Mouse (Mus musculus): Measurements from ENCODE around the gene Mreg. TPM values are rescaled to one million over a fixed set of nuclear protein-coding genes. Genes with fewer than 3 reads are reported as not detected.

Gene Mreg
- total and polyA plus RNA-seq, 2 experiments from 2014 or later: 2.3 to 2.4 TPM

DNA sequence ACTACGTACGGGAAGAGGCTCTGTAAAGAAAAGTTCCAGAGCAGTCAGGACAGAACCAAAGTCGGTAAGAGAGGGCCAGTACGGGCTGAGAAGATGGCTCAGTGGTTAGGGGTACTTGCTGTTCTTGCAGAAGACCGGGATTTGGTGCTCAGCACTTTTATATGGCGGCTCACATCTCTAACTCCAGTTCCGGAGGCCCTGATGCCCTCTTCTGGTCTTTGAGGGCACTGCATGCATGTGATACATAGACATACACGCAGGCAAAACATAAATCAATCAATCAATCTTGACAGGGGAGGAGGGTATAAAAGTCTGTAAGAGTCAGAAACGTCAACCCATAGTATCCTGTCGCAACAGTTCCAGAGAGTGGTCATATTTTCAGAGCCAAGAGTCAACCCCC lies 45.1 kb downstream of the Mreg start:
- ATAC-seq (ENCODE audit: low FRiP score) (no peak), DNase-seq (ENCODE audit: low spot score) (no peak)
- H3K4me3 ChIP-seq (ENCODE audit: low read depth, low read length): no peak overlapping the region
- H3K9ac ChIP-seq (replicated peaks; ENCODE audit: low read length, poor library complexity, severe bottlenecking): no peak overlapping the region
- H3K36me3 ChIP-seq (ENCODE audit: insufficient read depth, low read length): no peaks in the 10 kb centered on the region
- 97% methylated on average over 10 of the region's 10 CpGs for WGBS
- H3K4me2 ChIP-seq (ENCODE audit: low read depth, low read length, poor library complexity, severe bottlenecking): no peak overlapping the region
- H3K27me3 ChIP-seq (ENCODE audit: insufficient read depth, low read length): no peaks in the 10 kb centered on the region
- H3K9me3 ChIP-seq (ENCODE audit: low read length): no peaks in the 10 kb centered on the region
- no peak overlapping the region for H3K27ac ChIP-seq (ENCODE audit: low read depth, low read length)
- H3K4me1 ChIP-seq (ENCODE audit: insufficient read depth, low read length): no peaks in the 10 kb centered on the region
- no peak for TF ChIP-seq CTCF (IDR thresholded peaks at IDR 0.05)

DNA sequence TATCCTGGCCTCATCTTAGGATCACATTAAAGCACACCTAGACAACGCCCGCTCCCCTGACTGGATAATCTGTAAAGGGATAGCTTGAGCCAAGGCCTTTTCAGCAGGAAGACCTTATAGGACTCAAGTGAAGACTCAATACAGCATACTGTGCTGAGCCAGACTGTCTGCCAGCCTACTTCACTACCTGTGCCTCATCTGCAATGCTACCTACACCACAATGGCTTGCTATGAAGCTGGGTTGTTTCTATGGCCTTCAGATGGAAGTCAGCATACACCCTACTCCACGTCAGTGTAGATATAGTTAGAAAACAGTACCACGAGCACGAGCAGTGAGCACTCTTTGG lies 45.7 kb downstream of the Mreg start:
- no peak for TF ChIP-seq CTCF (IDR thresholded peaks at IDR 0.05)
- no peak for ATAC-seq (ENCODE audit: low FRiP score)
- H3K4me2 ChIP-seq (ENCODE audit: low read depth, low read length, poor library complexity, severe bottlenecking): no peak overlapping the region
- 96% methylated on average over 5 of the region's 5 CpGs for WGBS
- no peak overlapping the region for H3K9ac ChIP-seq (replicated peaks; ENCODE audit: low read length, poor library complexity, severe bottlenecking)
- no peak overlapping the region for H3K27ac ChIP-seq (ENCODE audit: low read depth, low read length)
- H3K9me3 ChIP-seq (ENCODE audit: low read length): no peaks in the 10 kb centered on the region
- no peak for DNase-seq (ENCODE audit: low spot score)
- H3K36me3 ChIP-seq (ENCODE audit: insufficient read depth, low read length): no peaks in the 10 kb centered on the region
- no peaks in the 10 kb centered on the region for H3K4me1 ChIP-seq (ENCODE audit: insufficient read depth, low read length)
- no peak overlapping the region for H3K4me3 ChIP-seq (ENCODE audit: low read depth, low read length)
- H3K27me3 ChIP-seq (ENCODE audit: insufficient read depth, low read length): no peaks in the 10 kb centered on the region

DNA sequence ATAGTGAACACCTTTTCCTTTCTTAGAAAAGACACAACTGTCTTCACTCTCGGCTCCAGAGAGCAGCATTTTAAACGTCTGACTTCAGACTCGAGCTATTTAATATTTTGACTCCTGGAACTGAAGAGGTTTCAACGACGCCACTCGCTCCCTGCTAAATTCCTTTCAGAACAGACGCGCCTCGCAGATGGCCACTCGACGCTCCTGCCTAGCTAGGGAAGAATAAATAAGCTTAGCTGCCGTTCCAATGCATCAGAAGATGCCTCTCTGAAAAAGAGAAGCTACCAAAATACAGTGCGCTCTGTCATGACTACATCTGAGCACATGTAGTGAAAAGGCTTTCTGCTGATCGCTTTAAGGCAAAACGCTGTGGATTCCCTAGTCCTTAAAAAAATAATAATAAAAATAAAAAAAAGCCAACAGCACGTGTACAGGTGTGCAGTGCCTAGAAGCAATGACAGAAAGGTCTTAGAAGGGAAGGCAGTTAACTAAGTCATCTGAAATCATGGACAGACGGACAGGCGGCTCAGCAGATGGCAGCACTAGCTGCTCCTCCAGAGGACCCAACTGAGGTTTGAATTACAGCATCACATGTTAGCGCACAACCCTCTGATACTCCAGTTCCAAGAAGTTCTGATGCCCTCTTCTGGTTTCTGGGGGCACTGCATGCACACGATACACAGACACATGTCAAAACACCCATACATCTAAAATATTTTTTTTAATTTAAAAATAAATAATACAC lies 46.2 kb downstream of the Mreg start:
- Histone ChIP-seq H3K4me1 (ENCODE audit: insufficient read depth, low read length) (no peaks in the 10 kb centered on the region), H3K4me3 (ENCODE audit: low read depth, low read length) (no peak overlapping the region), H3K9ac (replicated peaks; ENCODE audit: low read length, poor library complexity, severe bottlenecking) (no peak overlapping the region), H3K27me3 (ENCODE audit: insufficient read depth, low read length) (no peaks in the 10 kb centered on the region), H3K4me2 (ENCODE audit: low read depth, low read length, poor library complexity, severe bottlenecking) (no peak overlapping the region), H3K36me3 (ENCODE audit: insufficient read depth, low read length) (no peaks in the 10 kb centered on the region), H3K27ac (ENCODE audit: low read depth, low read length) (no peak overlapping the region), H3K9me3 (ENCODE audit: low read length) (no peaks in the 10 kb centered on the region)
- 86% methylated on average over 20 of the region's 20 CpGs for WGBS
- TF ChIP-seq CTCF (IDR thresholded peaks at IDR 0.05): peak; percentile 42
- DNase-seq (ENCODE audit: low spot score): no peak
- ATAC-seq (ENCODE audit: low FRiP score): peak; percentile 20; the same call in 1 of the 2 replicates

DNA sequence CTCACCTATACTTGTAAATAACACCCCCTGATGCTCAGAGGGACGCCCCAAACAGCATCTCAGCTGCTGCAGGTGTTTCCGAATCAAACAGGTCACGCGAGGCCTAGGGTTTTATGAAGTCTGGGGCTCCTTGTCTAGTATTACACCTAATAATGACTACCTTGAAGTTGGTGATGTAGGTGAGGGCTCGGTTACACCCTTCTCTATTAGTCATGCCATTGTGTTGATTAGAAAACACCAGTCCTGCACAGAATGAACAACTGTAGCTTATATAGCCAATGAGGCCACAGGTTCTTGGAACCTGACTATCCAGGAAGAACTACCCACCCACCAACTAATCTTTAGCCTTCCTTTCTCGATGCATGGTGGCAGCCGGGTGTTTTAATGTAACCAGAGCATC lies 51.8 kb downstream of the Mreg start:
- 92% methylated on average over 7 of the region's 7 CpGs for WGBS

DNA sequence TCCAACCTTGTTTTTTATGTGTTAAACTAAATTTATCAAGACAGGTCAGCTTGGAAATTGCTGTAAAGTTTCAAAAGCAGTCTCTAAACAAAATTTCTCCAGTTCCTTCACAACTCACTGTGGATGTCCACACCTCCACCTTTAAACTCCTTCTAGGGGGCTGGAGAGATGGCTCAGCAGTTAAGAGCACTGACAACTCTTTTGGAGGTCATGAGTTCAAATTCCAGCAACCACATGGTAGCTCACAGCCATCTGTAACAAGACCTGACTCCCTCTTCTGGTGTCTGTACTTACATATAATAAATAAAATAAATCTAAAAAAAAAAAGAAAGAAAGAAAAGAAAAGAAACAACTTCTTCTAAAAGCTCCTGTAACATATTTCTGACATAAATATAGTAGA lies 67.1 kb downstream of the Mreg start:
- DNase-seq (ENCODE audit: low spot score) (no peak), ATAC-seq (ENCODE audit: low FRiP score) (no peak)
- Histone ChIP-seq H3K4me1 (ENCODE audit: insufficient read depth, low read length) (no peaks in the 10 kb centered on the region), H3K36me3 (ENCODE audit: insufficient read depth, low read length) (no peaks in the 10 kb centered on the region), H3K27me3 (ENCODE audit: insufficient read depth, low read length) (no peaks in the 10 kb centered on the region), H3K9ac (replicated peaks; ENCODE audit: low read length, poor library complexity, severe bottlenecking) (no peak overlapping the region), H3K4me3 (ENCODE audit: low read depth, low read length) (no peak overlapping the region), H3K4me2 (ENCODE audit: low read depth, low read length, poor library complexity, severe bottlenecking) (no peak overlapping the region), H3K9me3 (ENCODE audit: low read length) (no peaks in the 10 kb centered on the region), H3K27ac (ENCODE audit: low read depth, low read length) (no peak overlapping the region)
- TF ChIP-seq CTCF (IDR thresholded peaks at IDR 0.05): no peak

More for the DNA sequence above, 51.8 kb downstream of the Mreg start:
- ATAC-seq (ENCODE audit: low FRiP score) (no peak), DNase-seq (ENCODE audit: low spot score) (no peak)
- Histone ChIP-seq H3K36me3 (ENCODE audit: insufficient read depth, low read length) (no peaks in the 10 kb centered on the region), H3K27ac (ENCODE audit: low read depth, low read length) (no peak overlapping the region), H3K27me3 (ENCODE audit: insufficient read depth, low read length) (no peaks in the 10 kb centered on the region), H3K9ac (replicated peaks; ENCODE audit: low read length, poor library complexity, severe bottlenecking) (no peak overlapping the region), H3K9me3 (ENCODE audit: low read length) (no peaks in the 10 kb centered on the region), H3K4me2 (ENCODE audit: low read depth, low read length, poor library complexity, severe bottlenecking) (no peak overlapping the region), H3K4me1 (ENCODE audit: insufficient read depth, low read length) (no peaks in the 10 kb centered on the region), H3K4me3 (ENCODE audit: low read depth, low read length) (no peak overlapping the region)
- no peak for TF ChIP-seq CTCF (IDR thresholded peaks at IDR 0.05)

DNA sequence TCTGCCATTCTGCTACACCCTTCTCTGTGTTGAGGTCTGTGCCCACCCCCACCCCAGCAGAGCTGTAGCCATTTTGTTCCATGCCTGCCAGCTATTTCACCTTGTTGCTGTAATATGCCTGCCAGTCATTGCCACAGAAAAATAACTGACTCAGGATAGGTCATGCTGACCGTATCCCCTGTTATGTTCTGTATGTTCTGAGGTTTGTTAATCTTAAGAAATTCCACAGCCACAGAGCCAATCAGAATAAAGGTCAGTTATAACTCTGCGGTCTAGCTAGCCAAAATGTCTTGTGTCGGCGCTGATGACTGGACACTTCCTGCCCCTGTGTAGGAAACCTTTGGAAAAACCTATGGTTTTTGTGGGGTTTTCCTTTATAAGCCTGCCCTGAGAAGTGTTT lies 67.7 kb downstream of the Mreg start:
- Histone ChIP-seq H3K9me3 (ENCODE audit: low read length) (no peaks in the 10 kb centered on the region), H3K27ac (ENCODE audit: low read depth, low read length) (no peak overlapping the region), H3K36me3 (ENCODE audit: insufficient read depth, low read length) (no peaks in the 10 kb centered on the region), H3K9ac (replicated peaks; ENCODE audit: low read length, poor library complexity, severe bottlenecking) (no peak overlapping the region), H3K4me2 (ENCODE audit: low read depth, low read length, poor library complexity, severe bottlenecking) (no peak overlapping the region), H3K27me3 (ENCODE audit: insufficient read depth, low read length) (no peaks in the 10 kb centered on the region), H3K4me3 (ENCODE audit: low read depth, low read length) (no peak overlapping the region), H3K4me1 (ENCODE audit: insufficient read depth, low read length) (no peaks in the 10 kb centered on the region)
- ATAC-seq (ENCODE audit: low FRiP score) (no peak), DNase-seq (ENCODE audit: low spot score) (no peak)
- no peak for TF ChIP-seq CTCF (IDR thresholded peaks at IDR 0.05)
- WGBS: 93% methylated on average over 4 of the region's 4 CpGs

Data from midbrain, postnatal 0 days (tissue).